Mouse (Mus musculus): ENCODE data around the gene Cbln3. TPM values are rescaled to one million over a fixed set of nuclear protein-coding genes. Genes with fewer than 3 reads are reported as not detected.

Cbln3 gene
- polyA plus RNA-seq, 1 experiment from 2014 or later: 0.16 TPM

- Histone ChIP-seq H3K27ac (ENCODE audit: low read depth, low read length) (peak overlapping the region; percentile 79), H3K36me3 (ENCODE audit: control insufficient read depth, insufficient read depth) (no peaks in the 10 kb centered on the region), H3K9ac (ENCODE audit: low read depth, low read length) (peak overlapping the region; percentile 55), H3K4me2 (replicated peaks; ENCODE audit: low read depth) (peak overlapping the region; percentile 96), H3K27me3 (replicated peaks; ENCODE audit: control insufficient read depth, insufficient read depth, low read length) (no peaks in the 10 kb centered on the region), H3K9me3 (ENCODE audit: control insufficient read depth) (no peaks in the 10 kb centered on the region), H3K4me3 (ENCODE audit: low read depth, low read length) (peak overlapping the region; percentile 57), H3K4me1 (replicated peaks; ENCODE audit: control insufficient read depth, insufficient read depth, low read length) (0 out of 2 replicates have a peak, but pooled peaks cover 8% of the 10 kb centered on the region)
- WGBS: 1% methylated on average over 9 of the region's 9 CpGs
- peak; percentile 36; the same call in 1 of the 2 replicates for ATAC-seq
- TF ChIP-seq CTCF (IDR thresholded peaks at IDR 0.05; ENCODE audit: low read depth): no peak
These were observed 29.6 kb downstream of the Cbln3 start for GRCm38 (mm10) chr14:55854406-55855100.

- TF ChIP-seq CTCF (IDR thresholded peaks at IDR 0.05; ENCODE audit: low read depth): no peak
- Histone ChIP-seq H3K9me3 (ENCODE audit: control insufficient read depth) (no peaks in the 10 kb centered on the region), H3K4me3 (ENCODE audit: low read depth, low read length) (peak within 1 kb of the TSS; percentile 57), H3K36me3 (ENCODE audit: control insufficient read depth, insufficient read depth) (no peaks in the 10 kb centered on the region), H3K27ac (ENCODE audit: low read depth, low read length) (peak within 1 kb of the TSS; percentile 79), H3K9ac (ENCODE audit: low read depth, low read length) (peak within 1 kb of the TSS; percentile 55), H3K4me2 (replicated peaks; ENCODE audit: low read depth) (peak within 1 kb of the TSS; percentile 96), H3K27me3 (replicated peaks; ENCODE audit: control insufficient read depth, insufficient read depth, low read length) (no peaks in the 10 kb centered on the region), H3K4me1 (replicated peaks; ENCODE audit: control insufficient read depth, insufficient read depth, low read length) (0 out of 2 replicates have a peak, but pooled peaks cover 8% of the 10 kb centered on the region)
- ATAC-seq: peak; percentile 67
- WGBS: 3% methylated on average over 30 of the region's 33 CpGs
These were observed 30.4 kb downstream of the Cbln3 start, which contains the start of gene Nynrin for GRCm38 (mm10) chr14:55853621-55854285. Nynrin (plus strand) TSS chr14:55854010.

GRCm38 (mm10) chr14:55852646-55853551, 31.3 kb downstream of the Cbln3 start:
- ATAC-seq: peak; percentile 25; the same call in 1 of the 2 replicates
- Histone ChIP-seq H3K9ac (ENCODE audit: low read depth, low read length) (0 out of 2 replicates have a peak overlapping the region, but pooled peaks have one; percentile 55), H3K4me2 (replicated peaks; ENCODE audit: low read depth) (peak overlapping the region; percentile 96), H3K4me3 (ENCODE audit: low read depth, low read length) (peak overlapping the region; percentile 57), H3K27me3 (replicated peaks; ENCODE audit: control insufficient read depth, insufficient read depth, low read length) (no peaks in the 10 kb centered on the region), H3K36me3 (ENCODE audit: control insufficient read depth, insufficient read depth) (no peaks in the 10 kb centered on the region), H3K27ac (ENCODE audit: low read depth, low read length) (peak overlapping the region; percentile 79), H3K9me3 (ENCODE audit: control insufficient read depth) (no peaks in the 10 kb centered on the region), H3K4me1 (replicated peaks; ENCODE audit: control insufficient read depth, insufficient read depth, low read length) (0 out of 2 replicates have a peak, but pooled peaks cover 8% of the 10 kb centered on the region)
- TF ChIP-seq CTCF (IDR thresholded peaks at IDR 0.05; ENCODE audit: low read depth): no peak
- WGBS: 12% methylated on average over 11 of the region's 11 CpGs

GRCm38 (mm10) chr14:55850885-55851284, 33.3 kb downstream of the Cbln3 start:
- H3K4me1 ChIP-seq (replicated peaks; ENCODE audit: control insufficient read depth, insufficient read depth, low read length): 0 out of 2 replicates have a peak, but pooled peaks cover 8% of the 10 kb centered on the region
- TF ChIP-seq CTCF (IDR thresholded peaks at IDR 0.05; ENCODE audit: low read depth): no peak
- no peak overlapping the region for H3K27ac ChIP-seq (ENCODE audit: low read depth, low read length)
- H3K36me3 ChIP-seq (ENCODE audit: control insufficient read depth, insufficient read depth): no peaks in the 10 kb centered on the region
- WGBS: 38% methylated on average over 6 of the region's 6 CpGs
- H3K9ac ChIP-seq (ENCODE audit: low read depth, low read length): no peak overlapping the region
- no peak overlapping the region for H3K4me3 ChIP-seq (ENCODE audit: low read depth, low read length)
- H3K27me3 ChIP-seq (replicated peaks; ENCODE audit: control insufficient read depth, insufficient read depth, low read length): no peaks in the 10 kb centered on the region
- ATAC-seq: no peak
- no peaks in the 10 kb centered on the region for H3K9me3 ChIP-seq (ENCODE audit: control insufficient read depth)
- no peak overlapping the region for H3K4me2 ChIP-seq (replicated peaks; ENCODE audit: low read depth)

GRCm38 (mm10) chr14:55845506-55846294, 38.5 kb downstream of the Cbln3 start:
- no peak for ATAC-seq

More at GRCm38 (mm10) chr14:55845506-55846294, 38.5 kb downstream of the Cbln3 start:
- no peak for TF ChIP-seq CTCF (IDR thresholded peaks at IDR 0.05; ENCODE audit: low read depth)
- H3K27me3 ChIP-seq (replicated peaks; ENCODE audit: control insufficient read depth, insufficient read depth, low read length): no peaks in the 10 kb centered on the region
- H3K9ac ChIP-seq (ENCODE audit: low read depth, low read length): no peak overlapping the region
- H3K4me2 ChIP-seq (replicated peaks; ENCODE audit: low read depth): no peak overlapping the region
- WGBS: 63% methylated on average over 9 of the region's 9 CpGs
- H3K36me3 ChIP-seq (ENCODE audit: control insufficient read depth, insufficient read depth): no peaks in the 10 kb centered on the region
- no peaks in the 10 kb centered on the region for H3K4me1 ChIP-seq (replicated peaks; ENCODE audit: control insufficient read depth, insufficient read depth, low read length)
- H3K4me3 ChIP-seq (ENCODE audit: low read depth, low read length): no peak overlapping the region
- H3K9me3 ChIP-seq (ENCODE audit: control insufficient read depth): no peaks in the 10 kb centered on the region
- no peak overlapping the region for H3K27ac ChIP-seq (ENCODE audit: low read depth, low read length)
